Mouse (Mus musculus) small intestine, adult 2 months (tissue): ENCODE measurements around the gene Nkain2. TPM values are rescaled to one million over a fixed set of nuclear protein-coding genes. Genes with fewer than 3 reads are reported as not detected.

Source experiments
- H3K27ac ChIP-seq: fragments of 200-500 bp; 2 replicates; pipeline ENCODE4 v1.5.1; 2012; ENCODE audit warnings: low read depth, low read length, control low read depth, inconsistent platforms; ENCODE audit not compliant: insufficient read depth
- H3K27me3 ChIP-seq: fragments of 200-500 bp; 2 replicates; pipeline ENCODE4 v1.6.1; 2012; ENCODE audit warnings: mild to moderate bottlenecking, moderate library complexity, low read length, inconsistent platforms; ENCODE audit not compliant: control insufficient read depth, insufficient read depth
- H3K36me3 ChIP-seq: fragments of 200-500 bp; 2 replicates; pipeline ENCODE4 v1.6.1; 2012; ENCODE audit warnings: mild to moderate bottlenecking, low read length, control low read depth, inconsistent platforms; ENCODE audit not compliant: control insufficient read depth, insufficient read depth
- H3K4me1 ChIP-seq: fragments of 200-500 bp; 2 replicates; pipeline ENCODE4 v1.6.1; 2012; ENCODE audit warnings: low read length, inconsistent platforms, mixed read lengths; ENCODE audit not compliant: control insufficient read depth, insufficient read depth, insufficient read length
- H3K4me3 ChIP-seq: fragments of 200-500 bp; 2 replicates; pipeline ENCODE4 v1.5.1; 2012; ENCODE audit warnings: low read depth, mild to moderate bottlenecking, control low read depth, inconsistent platforms, low read length, moderate library complexity
- CTCF ChIP-seq: fragments of 200-500 bp; IDR thresholded peaks from 2 replicates; pipeline ENCODE4 v1.5.1; 2012; ENCODE audit warnings: low read depth, mild to moderate bottlenecking, control low read depth, inconsistent platforms, low read length, moderate library complexity, mixed read lengths; ENCODE audit not compliant: insufficient replicate concordance, insufficient read length; ENCODE audit errors: extremely low read depth
- POLR2A ChIP-seq: fragments of 200-500 bp; IDR thresholded peaks from 2 replicates; pipeline ENCODE4 v1.6.1; 2012; ENCODE audit warnings: low read depth, mild to moderate bottlenecking, control low read depth, inconsistent platforms, low read length, moderate library complexity
- WGBS: fragments of 180-500 bp; shearing (Covaris S2); methylation state at CpG from one replicate; pipeline ENCODE4 v1.1.7; 2018; 5-methylcytosine and 5-hydroxymethylcytosine counted together
- polyA plus RNA-seq: library from polyadenylated mRNA; depleted of rRNA; stranded (reverse); fragments of >200 nt; gene quantifications from 2 replicates; pipeline ENCODE4 v1.2.3, GENCODE M21; 2012; rRNA removed

The Nkain2 gene
- polyA plus RNA-seq: 0.04 TPM in 1 of 2 replicates, not detected in the other

- TF ChIP-seq POLR2A: no peak
- TF ChIP-seq CTCF: no peak
- 2% methylated on average over 80 of the region's 81 CpGs for WGBS
- Histone ChIP-seq H3K27ac (no peak within 1 kb of the TSS), H3K36me3 (no peaks in the 10 kb centered on the region), H3K27me3 (peaks cover 4% of the 10 kb centered on the region; the same call in 1 of the 2 replicates), H3K4me3 (peak within 1 kb of the TSS; percentile 41), H3K4me1 (no peaks in the 10 kb centered on the region)
Measured at GRCm38 (mm10) chr10:32889652-32890506, at the start of gene Nkain2. TSS of gene Nkain2 (minus strand) at chr10:32890462.

GRCm38 (mm10) chr10:32939853-32940252 lies 49.6 kb upstream of the Nkain2 start:
- TF ChIP-seq CTCF (no peak), POLR2A (no peak)
- WGBS: 90% methylated on average over 3 of the region's 3 CpGs

GRCm38 (mm10) chr10:32895093-32895492 lies 4.8 kb upstream of the Nkain2 start:
- TF ChIP-seq CTCF: no peak
- no peak for TF ChIP-seq POLR2A
- H3K4me3 ChIP-seq: no peak overlapping the region
- no peaks in the 10 kb centered on the region for H3K36me3 ChIP-seq
- H3K27me3 ChIP-seq: no peaks in the 10 kb centered on the region
- no peak overlapping the region for H3K27ac ChIP-seq
- no peaks in the 10 kb centered on the region for H3K4me1 ChIP-seq

More at GRCm38 (mm10) chr10:32939853-32940252, 49.6 kb upstream of the Nkain2 start:
- Histone ChIP-seq H3K36me3 (no peaks in the 10 kb centered on the region), H3K4me1 (no peaks in the 10 kb centered on the region), H3K27me3 (no peaks in the 10 kb centered on the region), H3K27ac (no peak overlapping the region), H3K4me3 (no peak overlapping the region)

GRCm38 (mm10) chr10:32890507-32891131 lies 357 bp upstream of the Nkain2 start:
- Histone ChIP-seq H3K36me3 (no peaks in the 10 kb centered on the region), H3K27ac (no peak overlapping the region), H3K27me3 (peaks cover 4% of the 10 kb centered on the region; the same call in 1 of the 2 replicates), H3K4me3 (peak overlapping the region; percentile 41; the same call in 1 of the 2 replicates), H3K4me1 (no peaks in the 10 kb centered on the region)
- TF ChIP-seq CTCF: no peak
- TF ChIP-seq POLR2A: no peak
- WGBS: 5% methylated on average over 13 of the region's 13 CpGs

GRCm38 (mm10) chr10:32881977-32882376 lies 8.3 kb downstream of the Nkain2 start:
- Histone ChIP-seq H3K27ac (no peak overlapping the region), H3K27me3 (no peaks in the 10 kb centered on the region), H3K36me3 (no peaks in the 10 kb centered on the region), H3K4me3 (no peak overlapping the region), H3K4me1 (no peaks in the 10 kb centered on the region)
- no peak for TF ChIP-seq POLR2A
- TF ChIP-seq CTCF: no peak
- 68% methylated on average over 6 of the region's 6 CpGs for WGBS

- no peak overlapping the region for H3K27ac ChIP-seq
- no peak overlapping the region for H3K4me3 ChIP-seq
- 74% methylated on average over 1 of the region's 1 CpGs for WGBS
- no peaks in the 10 kb centered on the region for H3K36me3 ChIP-seq
- H3K27me3 ChIP-seq: no peaks in the 10 kb centered on the region
- TF ChIP-seq CTCF (no peak), POLR2A (no peak)
- no peaks in the 10 kb centered on the region for H3K4me1 ChIP-seq
Measured at GRCm38 (mm10) chr10:32870691-32871406, 19.4 kb downstream of the Nkain2 start.
